Mouse (Mus musculus): ENCODE results near the gene Retreg1.
"Not testable (repeated sequence)": the region's sequence is repeated elsewhere in the genome, so short reads cannot be mapped to it uniquely, and the experiment has no call there.

Retreg1 gene

GRCm38 (mm10) chr15:25966220-25966774 is 123.3 kb downstream of the Retreg1 start:
- ChIA-PET POLR2A (no interaction called here), CTCF (no interaction called here)

- CTCF ChIA-PET: no interaction called here
These were observed 128.6 kb downstream of the Retreg1 start for GRCm38 (mm10) chr15:25971596-25971995.

GRCm38 (mm10) chr15:25972758-25973157 is 129.8 kb downstream of the Retreg1 start:
- ChIA-PET CTCF (interaction anchor here in 1 of 4 experiments (0.7 kb wide), 1 partner anchor 1353 kb away, joined by 3 read pairs; no protein-coding TSS in a partner anchor), POLR2A (interaction anchor here in 1 of 4 experiments (2.1 kb wide), 1 partner anchor 11 kb away, joined by 10 read pairs; the partner anchor contains the start of gene Zfp622)

More at GRCm38 (mm10) chr15:25971596-25971995, 128.6 kb downstream of the Retreg1 start:
- POLR2A ChIA-PET: interaction anchor here in 3 of 4 experiments (0.7 to 2.1 kb wide), 3 partner anchors 13 to 480 kb away, joined by 3 to 10 read pairs (median 3); partner anchors contain the start of gene Zfp622 (in 1 of the 3)

- POLR2A ChIA-PET: no interaction called here
- CTCF ChIA-PET: no interaction called here
These were observed 131.4 kb downstream of the Retreg1 start for GRCm38 (mm10) chr15:25974352-25974751.

DNA sequence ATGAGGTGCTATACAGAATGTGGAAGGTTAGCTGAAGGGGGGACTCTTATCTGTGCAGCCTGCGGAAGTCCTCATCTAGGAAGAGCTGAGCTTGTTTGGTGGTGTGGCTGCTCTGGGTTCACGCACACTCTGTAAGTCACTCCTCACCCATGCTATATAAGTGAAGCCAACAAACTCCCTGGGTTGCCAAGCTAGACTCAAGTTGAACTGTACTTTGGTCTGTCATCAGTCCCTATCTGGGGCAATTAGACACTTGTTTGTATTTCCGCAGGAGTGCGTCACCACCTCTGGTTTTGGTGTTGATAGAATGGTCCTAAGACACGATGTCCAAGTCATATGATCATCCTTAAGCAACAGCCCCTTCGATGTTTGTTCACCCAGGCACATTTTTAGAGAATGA is 132.8 kb downstream of the Retreg1 start:
- CTCF ChIA-PET: no interaction called here
- POLR2A ChIA-PET: interaction anchor here in 3 of 4 experiments (0.7 to 1.7 kb wide), 5 partner anchors 9 to 134 kb away, joined by 3 to 5 read pairs (median 4); partner anchors contain the start of gene Zfp622 (in 2 of the 3)

DNA sequence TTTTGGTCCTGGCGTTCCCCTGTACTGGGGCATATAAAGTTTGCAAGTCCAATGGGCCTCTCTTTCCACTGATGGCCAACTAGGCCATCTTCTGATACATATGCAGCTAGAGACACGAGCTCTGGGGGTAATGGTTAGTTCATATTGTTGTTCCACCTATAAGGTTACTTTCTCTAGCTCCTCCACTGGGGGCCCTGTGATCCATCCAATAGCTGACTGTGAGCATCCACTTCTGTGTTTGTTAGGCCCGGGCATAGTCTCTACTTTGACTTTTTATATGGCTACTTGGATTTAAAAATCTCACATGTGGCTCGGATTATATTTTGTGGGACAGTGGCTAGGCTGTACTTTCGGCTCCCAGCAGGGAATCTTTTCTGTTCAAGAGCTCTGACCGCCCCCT is 140.6 kb downstream of the Retreg1 start:
- ChIA-PET POLR2A (interaction anchor here (0.7 to 5.1 kb wide), 41 partner anchors 7 to 609 kb away, joined by 3 to 66 read pairs (median 5); partner anchors contain the start of genes Myo10 (in 2 of the 4), Basp1 (in 1 of the 4) and Retreg1 (in 1 of the 4)), CTCF (interaction anchor here in 3 of 4 experiments (1.2 to 1.5 kb wide), 4 partner anchors 10 to 178 kb away, joined by 4 to 10 read pairs (median 8); no protein-coding TSS in a partner anchor)

- ChIA-PET CTCF (interaction anchor here (0.6 to 1.5 kb wide), 7 partner anchors 9 to 1839 kb away, joined by 3 to 10 read pairs (median 4); no protein-coding TSS in a partner anchor), POLR2A (interaction anchor here (0.7 to 5.1 kb wide), 52 partner anchors 8 to 610 kb away, joined by 3 to 66 read pairs (median 4); partner anchors contain the start of genes Myo10 (in 3 of the 4), Basp1 (in 1 of the 4) and Retreg1 (in 1 of the 4))
These were observed 141.2 kb downstream of the Retreg1 start, which contains the start of gene Zfp622 for GRCm38 (mm10) chr15:25984067-25984733. Gene Zfp622 (plus strand): TSS chr15:25984366.

- CTCF ChIA-PET: interaction anchor here (0.6 to 1.5 kb wide), 8 partner anchors 8 to 1838 kb away, joined by 3 to 10 read pairs (median 4); no protein-coding TSS in a partner anchor
- POLR2A ChIA-PET: interaction anchor here in 3 of 4 experiments (0.8 to 5.1 kb wide), 42 partner anchors 8 to 571 kb away, joined by 3 to 66 read pairs (median 5); partner anchors contain the start of genes Myo10 (in 3 of the 3), Basp1 (in 1 of the 3) and Retreg1 (in 1 of the 3)
These were observed 141.9 kb downstream of the Retreg1 start for GRCm38 (mm10) chr15:25984734-25985492.

DNA sequence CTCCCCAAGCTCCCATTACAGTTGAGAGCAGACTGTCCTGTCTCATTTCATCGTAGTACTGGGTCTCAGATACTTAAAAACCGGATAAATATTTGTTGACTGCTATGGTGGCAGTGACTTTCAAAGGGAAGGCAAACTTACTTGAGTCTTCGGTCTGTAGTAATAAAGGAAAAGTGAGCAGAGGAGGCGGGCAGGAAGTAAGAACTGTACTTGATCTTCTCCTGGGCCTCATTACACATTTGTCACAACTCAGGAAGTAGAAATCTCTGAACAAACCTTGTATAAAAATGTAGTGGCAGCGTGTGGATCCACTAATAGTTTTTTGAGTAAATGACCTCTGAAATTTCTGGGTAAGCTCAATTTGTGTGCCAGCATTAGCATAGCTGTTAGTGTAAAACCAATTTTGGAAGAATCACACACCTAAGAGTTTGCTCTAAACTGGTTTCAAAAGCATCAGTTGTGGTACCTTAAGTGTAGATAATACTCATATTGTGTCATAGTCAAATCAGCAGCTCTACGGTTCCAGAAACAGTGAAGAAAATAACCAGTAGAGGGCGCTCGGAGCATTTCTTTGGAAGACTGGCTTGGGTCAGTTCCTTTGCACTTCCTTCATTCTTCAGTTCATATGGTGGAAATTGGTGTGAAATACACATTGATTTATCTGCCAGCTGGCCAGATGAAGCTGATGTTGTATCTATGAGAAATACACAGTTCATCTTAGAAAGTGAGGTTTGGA is 150.2 kb downstream of the Retreg1 start:
- CTCF ChIA-PET: interaction anchor here (0.5 to 2.1 kb wide), 11 partner anchors 9 to 313 kb away, joined by 3 to 10 read pairs (median 4); partner anchors contain the start of gene Zfp622 (in 3 of the 4)
- POLR2A ChIA-PET: interaction anchor here in 3 of 4 experiments (1.0 to 8.6 kb wide), 4 partner anchors 8 to 60 kb away, joined by 3 to 66 read pairs (median 10); partner anchors contain the start of gene Zfp622 (in 3 of the 3)

DNA sequence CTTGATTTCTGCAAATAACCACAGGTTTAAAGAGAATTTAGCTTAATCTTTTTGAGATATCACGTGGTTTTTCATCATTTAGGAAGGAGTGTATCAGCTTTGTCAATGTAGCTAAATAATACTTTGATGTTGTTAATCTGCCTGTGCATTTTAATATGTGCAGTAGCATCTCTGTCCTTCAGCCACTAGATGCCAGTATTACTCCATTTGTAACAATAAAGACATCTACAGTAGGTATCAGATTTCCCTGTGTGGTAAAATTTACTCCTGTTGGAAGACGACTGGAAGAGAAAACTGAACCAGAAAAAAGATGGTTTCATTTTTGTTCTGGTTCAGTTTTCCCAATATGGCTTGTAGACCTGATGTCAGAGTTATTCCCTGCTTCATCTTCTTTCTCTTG is 152.5 kb downstream of the Retreg1 start:
- ChIA-PET POLR2A (interaction anchor here in 3 of 4 experiments (0.8 to 8.6 kb wide), 3 partner anchors 10 to 12 kb away, joined by 4 to 66 read pairs (median 17); partner anchors contain the start of gene Zfp622 (in 3 of the 3)), CTCF (interaction anchor here in 2 of 4 experiments (0.5 to 1.2 kb wide), 2 partner anchors 190 to 345 kb away, joined by 3 to 7 read pairs; no protein-coding TSS in a partner anchor)

DNA sequence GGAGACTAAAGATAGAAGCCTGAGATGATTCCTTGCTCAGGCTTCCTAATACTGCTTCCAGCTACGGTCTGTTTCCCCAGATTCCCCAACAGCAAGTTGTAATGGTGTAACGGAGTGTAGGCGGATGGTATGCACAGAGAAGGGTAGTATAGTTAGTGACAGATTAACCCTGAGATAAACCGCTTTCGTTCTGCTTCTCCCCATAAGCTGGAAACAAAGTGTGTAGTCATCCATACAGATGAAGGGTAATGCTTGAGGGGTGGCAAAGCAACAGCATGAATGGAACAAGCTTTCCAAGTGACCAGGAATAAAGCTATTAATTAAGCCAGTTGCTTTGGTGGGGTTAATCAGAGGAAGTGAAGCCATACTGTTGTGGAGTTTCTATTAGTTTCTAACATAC is 156.6 kb downstream of the Retreg1 start:
- POLR2A ChIA-PET: interaction anchor here in 2 of 4 experiments (0.6 to 8.6 kb wide), 2 partner anchors 14 to 247 kb away, joined by 5 to 66 read pairs; partner anchors contain the start of gene Zfp622 (in 1 of the 2)
- CTCF ChIA-PET: not testable (repeated sequence)

- POLR2A ChIA-PET: interaction anchor here in 1 of 4 experiments (0.8 kb wide), 1 partner anchor 1296 kb away, joined by 3 read pairs; no protein-coding TSS in a partner anchor
These were observed 165.6 kb downstream of the Retreg1 start for GRCm38 (mm10) chr15:26008621-26009020.

GRCm38 (mm10) chr15:26012891-26013290 is 169.9 kb downstream of the Retreg1 start:
- POLR2A ChIA-PET: interaction anchor here in 1 of 4 experiments (1.3 kb wide), 1 partner anchor 9 kb away, joined by 3 read pairs; no protein-coding TSS in a partner anchor
- CTCF ChIA-PET: no interaction called here

More at GRCm38 (mm10) chr15:26008621-26009020, 165.6 kb downstream of the Retreg1 start:
- CTCF ChIA-PET: no interaction called here

DNA sequence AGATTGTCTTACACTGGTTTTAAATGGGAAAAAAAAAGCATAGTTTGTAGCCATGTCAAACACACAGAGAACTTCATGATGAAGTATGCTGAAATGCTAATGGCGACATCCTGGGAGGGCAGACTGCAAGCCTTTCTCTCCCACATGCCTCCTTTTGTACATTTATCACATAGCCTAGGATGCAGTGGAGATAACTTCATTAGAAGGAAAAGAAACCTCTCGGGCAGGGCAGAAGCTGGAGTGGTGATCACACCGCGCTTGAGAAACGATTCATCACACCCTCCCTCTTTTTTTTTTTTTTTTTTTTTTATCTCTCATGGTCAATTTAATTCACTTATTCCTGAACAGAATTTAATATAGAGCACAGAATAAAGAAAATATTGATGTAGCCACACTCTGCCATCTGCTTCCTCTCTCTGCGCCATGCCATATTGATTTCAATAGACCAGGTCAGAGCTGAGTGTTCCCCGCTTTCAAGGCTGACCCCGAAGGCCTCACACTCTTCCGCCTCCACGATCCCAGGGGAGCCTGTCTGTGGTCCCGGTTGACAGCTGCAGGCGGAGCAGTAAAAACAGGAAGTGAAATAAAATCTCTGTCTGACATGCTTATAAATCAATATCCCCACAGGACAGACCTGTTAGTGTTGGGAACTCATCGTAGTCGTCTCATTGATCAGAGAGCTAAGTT is 173.1 kb downstream of the Retreg1 start:
- POLR2A ChIA-PET: interaction anchor here in 1 of 4 experiments (0.9 kb wide), 1 partner anchor 12 kb away, joined by 3 read pairs; no protein-coding TSS in a partner anchor
- CTCF ChIA-PET: interaction anchor here in 1 of 4 experiments (0.7 kb wide), 1 partner anchor 210 kb away, joined by 7 read pairs; no protein-coding TSS in a partner anchor

DNA sequence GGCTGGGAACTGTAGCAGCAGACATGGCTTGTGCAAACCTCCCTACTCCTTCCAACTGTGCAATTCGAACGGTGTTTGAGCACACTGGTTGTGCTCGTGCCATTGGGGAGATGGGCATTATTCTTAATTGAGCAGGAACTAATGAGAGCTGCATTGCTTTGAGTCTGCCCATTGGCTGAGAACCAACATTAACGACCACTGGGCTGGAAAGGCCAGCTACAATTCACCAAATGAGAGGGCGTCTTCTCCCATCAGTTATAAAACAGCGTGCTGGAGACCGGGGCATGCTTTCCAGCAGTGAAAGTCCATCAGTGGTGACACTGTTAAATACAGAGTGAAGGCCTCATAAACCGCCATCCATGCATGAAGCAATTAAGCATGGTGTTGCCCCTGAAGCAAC is 178.7 kb downstream of the Retreg1 start:
- CTCF ChIA-PET: interaction anchor here in 2 of 4 experiments (0.6 to 0.7 kb wide), 2 partner anchors 216 to 1876 kb away, joined by 3 to 4 read pairs; no protein-coding TSS in a partner anchor

DNA sequence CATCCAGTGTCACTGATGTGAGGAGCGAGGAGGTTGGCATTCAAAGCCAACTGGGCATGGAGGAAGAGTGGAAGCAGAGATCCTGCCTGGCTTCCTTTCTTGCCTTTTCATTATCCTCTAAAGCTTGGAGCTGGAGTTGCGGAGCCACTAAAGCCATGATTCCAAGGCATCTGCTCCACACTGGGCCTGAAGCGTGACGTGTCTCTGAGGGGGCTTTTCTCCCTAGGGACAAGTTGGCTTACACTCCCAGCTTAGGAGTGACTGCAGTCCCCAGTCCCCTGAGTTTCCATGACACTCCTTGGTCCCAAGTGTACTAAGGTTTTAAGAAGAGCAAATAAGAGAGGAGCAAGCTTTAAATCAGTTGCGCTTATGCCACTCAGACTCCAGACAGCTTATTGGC is 179.7 kb downstream of the Retreg1 start:
- POLR2A ChIA-PET: interaction anchor here in 2 of 4 experiments (0.6 to 1.0 kb wide), 3 partner anchors 9 to 241 kb away, joined by 3 read pairs; partner anchors contain the start of gene Zfp622 (in 1 of the 2)
- CTCF ChIA-PET: interaction anchor here in 1 of 4 experiments (0.5 kb wide), 1 partner anchor 454 kb away, joined by 3 read pairs; no protein-coding TSS in a partner anchor

More for the DNA sequence above, 178.7 kb downstream of the Retreg1 start:
- POLR2A ChIA-PET: interaction anchor here in 1 of 4 experiments (0.6 to 1.1 kb wide), 2 partner anchors 8 to 106 kb away, joined by 3 read pairs; no protein-coding TSS in a partner anchor
